Mouse (Mus musculus) CH12.LX (cell line): ENCODE measurements at regions not wholly inside any gene's neighbourhood (a gene's known extent, or its start where the extent isn't known, plus 50 kb on each side); places are given as distances from the start of the nearest gene placed in this dataset.

ENCODE experiments used
- DNase-seq: peaks from one replicate; pipeline ENCODE4 v3.0.0-alpha.2; 2013; ENCODE audit errors: extremely low read depth
- H3K27ac ChIP-seq: 2 replicates; pipeline ENCODE4 v1.5.1; 2012; ENCODE audit warnings: low read depth, mild to moderate bottlenecking, control low read depth, moderate library complexity; ENCODE audit not compliant: insufficient read depth
- H3K27me3 ChIP-seq: replicated peaks from 2 replicates; pipeline ENCODE3; 2012; ENCODE audit warnings: inconsistent platforms
- H3K36me3 ChIP-seq, 2 experiments: replicated peaks in 1 of 2; 2 replicates each; pipeline versions ENCODE3 to v1.6.1; 2012; ENCODE audit warnings: inconsistent platforms in 1 of 2, low read length in 1 of 2, mild to moderate bottlenecking in 1 of 2, mixed read lengths in 1 of 2, moderate library complexity in 1 of 2; ENCODE audit not compliant: control insufficient read depth in 1 of 2, insufficient read depth in 1 of 2
- H3K4me1 ChIP-seq, 2 experiments: 2 replicates each; pipeline ENCODE4 v1.6.1; 2012; ENCODE audit warnings: inconsistent platforms in 1 of 2, moderate library complexity in 1 of 2; ENCODE audit not compliant: insufficient read depth in 2 of 2, control insufficient read depth in 1 of 2
- H3K4me2 ChIP-seq: 2 replicates; pipeline ENCODE4 v1.6.1; 2012; ENCODE audit warnings: low read depth, mild to moderate bottlenecking, control low read depth; ENCODE audit not compliant: poor library complexity, insufficient read depth, severe bottlenecking
- H3K4me3 ChIP-seq, 3 experiments: fragments of 150-350 bp in 1 of 3; sonication (generic) in 1 of 3; replicated peaks in 1 of 3; 2 replicates each; pipeline versions ENCODE3 to v1.5.1; 2011 to 2012; ENCODE audit warnings: low read depth in 2 of 3, low read length in 2 of 3, mild to moderate bottlenecking in 2 of 3, moderate library complexity in 2 of 3, control low read depth in 1 of 3, improper control_type of control experiment in 1 of 3, inconsistent platforms in 1 of 3, mixed read lengths in 1 of 3; ENCODE audit not compliant: poor library complexity in 1 of 3
- H3K79me2 ChIP-seq: replicated peaks from 2 replicates; pipeline ENCODE4 v1.6.1; 2012; ENCODE audit warnings: mild to moderate bottlenecking, moderate library complexity; ENCODE audit not compliant: control insufficient read depth, poor library complexity, insufficient read depth, severe bottlenecking; ENCODE audit errors: extremely low read depth
- H3K9ac ChIP-seq: 2 replicates; pipeline ENCODE4 v1.6.1; 2012; ENCODE audit warnings: low read depth, mild to moderate bottlenecking, control low read depth, moderate library complexity; ENCODE audit not compliant: insufficient read depth
- H3K9me3 ChIP-seq: replicated peaks from 2 replicates; pipeline ENCODE3; 2012; ENCODE audit warnings: low read length, inconsistent platforms, mixed read lengths
- BHLHE40 ChIP-seq: IDR thresholded peaks from 2 replicates; pipeline ENCODE4 v1.6.1; 2011; ENCODE audit warnings: mild to moderate bottlenecking, low read depth, low read length, improper control_type of control experiment
- CHD1 ChIP-seq: IDR thresholded peaks from 2 replicates; pipeline ENCODE4 v1.6.1; 2012; ENCODE audit warnings: low read depth, low read length, improper control_type of control experiment, inconsistent platforms
- CHD2 ChIP-seq: IDR thresholded peaks from 2 replicates; pipeline ENCODE4 v1.6.1; 2011; ENCODE audit warnings: low read length, improper control_type of control experiment
- CTCF ChIP-seq, 2 experiments: IDR thresholded peaks in 1 of 2; conservative IDR thresholded peaks in 1 of 2; 2 replicates each; pipeline ENCODE4 v1.5.1; 2011 to 2012; ENCODE audit warnings: low read depth in 2 of 2, low read length in 2 of 2, improper control_type of control experiment in 1 of 2, inconsistent platforms in 1 of 2, mild to moderate bottlenecking in 1 of 2, moderate library complexity in 1 of 2
- E2F4 ChIP-seq: IDR thresholded peaks from 2 replicates; pipeline ENCODE4 v1.6.1; 2011; ENCODE audit warnings: low read depth, low read length, improper control_type of control experiment; ENCODE audit not compliant: insufficient replicate concordance
- EP300 ChIP-seq: IDR thresholded peaks from 2 replicates; pipeline ENCODE4 v1.6.1; 2011; ENCODE audit warnings: low read length, improper control_type of control experiment
- HCFC1 ChIP-seq: IDR thresholded peaks from 2 replicates; pipeline ENCODE4 v1.6.1; 2012; ENCODE audit warnings: low read depth, mild to moderate bottlenecking, inconsistent platforms, low read length, improper control_type of control experiment
- IRF4 ChIP-seq: IDR thresholded peaks from 2 replicates; pipeline ENCODE4 v1.6.1; 2014; ENCODE audit warnings: low read depth, mild to moderate bottlenecking, inconsistent platforms, low read length, improper control_type of control experiment
- JUN ChIP-seq: IDR thresholded peaks from 2 replicates; pipeline ENCODE4 v1.6.1; 2011; ENCODE audit warnings: low read depth, mild to moderate bottlenecking, low read length, improper control_type of control experiment, moderate library complexity; ENCODE audit not compliant: insufficient read depth
- JUND ChIP-seq: conservative IDR thresholded peaks from 2 replicates; pipeline ENCODE4 v1.6.1; 2011; ENCODE audit warnings: low read depth, low read length, improper control_type of control experiment
- MXI1 ChIP-seq: IDR thresholded peaks from 2 replicates; pipeline ENCODE4 v1.6.1; 2011; ENCODE audit warnings: mild to moderate bottlenecking, low read depth, low read length, improper control_type of control experiment
- MYC ChIP-seq: IDR thresholded peaks from 2 replicates; pipeline ENCODE4 v1.6.1; 2011; ENCODE audit warnings: low read depth, mild to moderate bottlenecking, improper control_type of control experiment, low read length
- NELFE ChIP-seq: IDR thresholded peaks from 2 replicates; pipeline ENCODE4 v1.6.1; 2011; ENCODE audit warnings: low read depth, low read length, improper control_type of control experiment
- NRF1 ChIP-seq: IDR thresholded peaks from 2 replicates; pipeline ENCODE4 v1.6.1; 2014; ENCODE audit warnings: low read depth, mild to moderate bottlenecking, inconsistent platforms, low read length, improper control_type of control experiment, moderate library complexity
- PAX5 ChIP-seq: IDR thresholded peaks from 2 replicates; pipeline ENCODE4 v1.6.1; 2012; ENCODE audit warnings: low read length, inconsistent platforms, mixed read lengths
- POLR2AphosphoS2 ChIP-seq: IDR thresholded peaks from 2 replicates; pipeline ENCODE4 v1.6.1; 2011; ENCODE audit warnings: low read depth, low read length, improper control_type of control experiment
- RAD21 ChIP-seq: IDR thresholded peaks from 2 replicates; pipeline ENCODE4 v1.6.1; 2011; ENCODE audit warnings: low read depth, mild to moderate bottlenecking, low read length, improper control_type of control experiment, moderate library complexity
- RCOR1 ChIP-seq: conservative IDR thresholded peaks from 2 replicates; pipeline ENCODE4 v1.6.1; 2012; ENCODE audit warnings: low read depth, mild to moderate bottlenecking, inconsistent platforms, low read length, improper control_type of control experiment
- TBP ChIP-seq: conservative IDR thresholded peaks from 2 replicates; pipeline ENCODE4 v1.6.1; 2011; ENCODE audit warnings: low read depth, low read length, improper control_type of control experiment
- TCF12 ChIP-seq: IDR thresholded peaks from 2 replicates; pipeline ENCODE4 v1.6.1; 2014; ENCODE audit warnings: low read depth, mild to moderate bottlenecking, inconsistent platforms, low read length, improper control_type of control experiment
- USF2 ChIP-seq: conservative IDR thresholded peaks from 2 replicates; pipeline ENCODE4 v1.6.1; 2011; ENCODE audit warnings: low read depth, low read length, improper control_type of control experiment
- ZKSCAN1 ChIP-seq: IDR thresholded peaks from 2 replicates; pipeline ENCODE4 v1.6.1; 2012; ENCODE audit warnings: low read depth, inconsistent platforms, low read length, improper control_type of control experiment, borderline replicate concordance
- dilution Hi-C: fragments of 300-500 bp; cut with MboI; formaldehyde crosslinking; loops from 2 replicates; pipeline ENCODE4 v1.14.3; 2020; ENCODE audit warnings: low sequenced_read_pairs; ENCODE audit not compliant: extremely low pct_unique_long_range_greater_than_20kb, extremely low pct_ligation_motif_present
- in situ Hi-C: fragments of 300-500 bp; cut with MboI; formaldehyde crosslinking; loops from 3 replicates; pipeline ENCODE4 v1.14.3; 2019; ENCODE audit warnings: low sequenced_read_pairs, low pct_ligation_motif_present, low pct_unique_long_range_greater_than_20kb, mixed read lengths

DNA sequence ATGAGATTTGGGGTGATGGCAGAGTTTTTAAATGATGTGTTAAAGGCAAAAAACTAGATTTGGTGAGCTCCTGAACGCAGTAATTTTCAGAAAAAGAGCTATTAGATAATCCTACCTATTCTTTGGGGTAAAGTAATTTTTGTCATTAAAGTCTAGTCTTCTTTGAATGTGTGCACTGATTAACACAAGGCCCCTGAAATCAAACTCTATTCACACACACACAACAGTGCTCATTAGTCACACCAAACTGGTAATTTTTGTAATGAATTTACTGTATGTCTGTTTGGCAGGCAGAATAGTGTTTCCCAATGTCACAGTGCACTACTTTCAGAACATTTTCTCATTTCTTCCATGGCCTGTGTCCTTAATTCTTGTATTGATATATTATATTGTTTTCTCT, 296.8 kb downstream of the Arl6ip6 start:
- no peak for TF ChIP-seq CHD1
- no peak for TF ChIP-seq CTCF (conservative IDR thresholded peaks at IDR 0.05 in 1 of 2, IDR thresholded peaks at IDR 0.05 in 1 of 2; ENCODE audit: low read depth in 2 of 2, low read length in 2 of 2)
- no peak for TF ChIP-seq JUND
- no peak for TF ChIP-seq CHD2
- no peak for TF ChIP-seq RCOR1
- no peak for TF ChIP-seq RAD21
- TF ChIP-seq TCF12: no peak
- no peak for TF ChIP-seq MYC
- TF ChIP-seq NELFE: no peak
- in situ Hi-C loops: no loop called here
- H3K27me3 ChIP-seq: no peaks in the 10 kb centered on the region
- H3K27ac ChIP-seq: no peak overlapping the region
- H3K9me3 ChIP-seq: no peaks in the 10 kb centered on the region
- dilution Hi-C loops: no loop called here
- H3K4me1 ChIP-seq: no peaks in the 10 kb centered on the region
- H3K9ac ChIP-seq: no peak overlapping the region
- no peak overlapping the region for H3K4me2 ChIP-seq
- no peaks in the 10 kb centered on the region for H3K79me2 ChIP-seq
- H3K4me3 ChIP-seq: no peak overlapping the region
- no peaks in the 10 kb centered on the region for H3K36me3 ChIP-seq
- DNase-seq: no peak

DNA sequence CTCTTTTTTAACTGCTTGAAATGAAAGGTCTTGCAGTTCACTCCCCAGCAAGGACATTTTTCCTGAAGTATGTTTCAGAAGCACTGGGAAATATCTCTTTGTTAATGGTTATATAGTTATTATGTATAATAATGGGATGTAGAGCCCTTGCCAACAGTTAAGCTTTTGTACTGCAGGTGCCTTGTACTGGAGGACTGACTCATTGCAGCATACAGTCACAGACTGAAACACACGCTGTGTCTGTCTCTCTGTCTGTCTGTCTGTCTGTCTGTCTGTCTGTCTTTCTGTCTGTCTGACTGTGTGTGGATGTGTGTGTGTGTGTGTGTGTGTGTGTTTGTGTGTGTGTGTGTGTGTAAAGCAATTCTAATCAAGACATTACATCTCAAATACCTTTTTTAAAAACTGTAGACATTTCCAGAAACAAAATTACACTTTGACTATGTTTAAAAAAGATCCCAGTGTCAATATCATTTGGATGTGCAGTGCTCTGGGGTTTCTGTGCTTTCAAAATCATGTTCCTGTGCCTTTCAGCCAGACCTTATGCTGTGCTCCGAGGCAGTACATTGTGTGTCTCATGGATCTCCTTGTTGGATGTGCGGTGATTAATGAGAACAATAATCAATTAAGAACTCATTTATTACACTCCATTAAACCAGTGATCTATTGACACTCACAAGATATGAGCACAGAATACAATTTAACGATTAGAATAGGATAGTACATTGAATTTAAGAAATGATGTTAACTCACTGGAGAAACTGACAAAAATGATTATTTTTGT, 299.5 kb downstream of the Arl6ip6 start:
- no peaks in the 10 kb centered on the region for H3K36me3 ChIP-seq
- no peak overlapping the region for H3K4me3 ChIP-seq
- no peak overlapping the region for H3K27ac ChIP-seq
- no peaks in the 10 kb centered on the region for H3K79me2 ChIP-seq
- H3K4me2 ChIP-seq: no peak overlapping the region
- no peak overlapping the region for H3K9ac ChIP-seq
- no peaks in the 10 kb centered on the region for H3K27me3 ChIP-seq
- in situ Hi-C loops: no loop called here
- dilution Hi-C loops: no loop called here
- DNase-seq: no peak
- H3K9me3 ChIP-seq: no peaks in the 10 kb centered on the region
- no peaks in the 10 kb centered on the region for H3K4me1 ChIP-seq
- TF ChIP-seq PAX5: no peak
- TF ChIP-seq TBP: no peak
- TF ChIP-seq JUN: no peak
- TF ChIP-seq USF2: no peak
- TF ChIP-seq NRF1: no peak
- TF ChIP-seq ZKSCAN1: no peak
- TF ChIP-seq EP300: no peak
- TF ChIP-seq E2F4: no peak
- no peak for TF ChIP-seq RCOR1
- TF ChIP-seq BHLHE40: no peak
- no peak for TF ChIP-seq POLR2AphosphoS2
- TF ChIP-seq JUND: no peak
- TF ChIP-seq IRF4: no peak
- no peak for TF ChIP-seq MYC
- no peak for TF ChIP-seq HCFC1
- TF ChIP-seq MXI1: no peak
